Comparison of ENCODE assay signal across 9 mouse cellular contexts in genomic region chr8:104341106-104341561, GRCm38 (mm10). TPM values are rescaled to one million over a fixed set of nuclear protein-coding genes. Genes with fewer than 3 reads are reported as not detected.
A peak's percentile ranks its signal among the peaks of the same experiment; 100 is the strongest.
DNase-seq lines count a peak whose midpoint lies in the region; ATAC-seq and TF ChIP-seq lines count a peak whose summit lies in the region.
"Had no signal": no experiment of that assay in that cellular context is flagged by ENCODE, and none has a peak within 500 bp of the region (broad histone marks: within the 10 kb centered on the region; RNA-seq: fewer than 3 reads in every experiment).

No protein-coding gene starts in this region.

- no peaks in the 10 kb centered on the region for H3K9me3 ChIP-seq in CH12.LX (replicated peaks; ENCODE audit: low read length)
- H3K9me3 ChIP-seq in forebrain, embryonic 10.5 days: no peaks in the 10 kb centered on the region

- intact Hi-C loops in heart, postnatal 25 days (cut with DNase I): loop anchor here (5.0 to 10.0 kb wide), 3 partner anchors 61 to 196 kb away; partner anchors contain the start of genes Car7 and Nae1

- under 1% methylated on average over 24 of the region's 24 CpGs for WGBS in forebrain, embryonic 10.5 days

- peaks cover 3 to 30% of the 10 kb centered on the region in 2 experiments; a peak in 2 of 4 replicates for H3K4me1 ChIP-seq in CH12.LX (ENCODE audit: control insufficient read depth in 1 of 2, insufficient read depth in 2 of 2)
- peaks cover 23% of the 10 kb centered on the region for H3K4me1 ChIP-seq in forebrain, embryonic 10.5 days

- ATAC-seq in activated CD4-positive, CD25-positive, alpha-beta regulatory T cell, adult 4 months: peak; percentile 14

- peak overlapping the region; percentile 85 for H3K4me2 ChIP-seq in CH12.LX (ENCODE audit: insufficient read depth, low read depth, poor library complexity, severe bottlenecking)

- peak overlapping the region; percentile 85 for H3K9ac ChIP-seq in CH12.LX (ENCODE audit: insufficient read depth, low read depth)

- no peak for TF ChIP-seq EP300 in CH12.LX (IDR thresholded peaks at IDR 0.05; ENCODE audit: low read length)

- H3K27ac ChIP-seq in CH12.LX (ENCODE audit: insufficient read depth, low read depth): no peak overlapping the region
- peak overlapping the region; percentile 92 for H3K27ac ChIP-seq in forebrain, embryonic 10.5 days

- dilution Hi-C loops in CH12.LX (cut with MboI; ENCODE audit: extremely low pct_ligation_motif_present, extremely low pct_unique_long_range_greater_than_20kb, low sequenced_read_pairs): no loop called here

- H3K27me3 ChIP-seq in CH12.LX (replicated peaks): no peaks in the 10 kb centered on the region
- H3K27me3 ChIP-seq in forebrain, embryonic 10.5 days (ENCODE audit: poor library complexity, severe bottlenecking): peaks cover 11% of the 10 kb centered on the region; the same call in 1 of the 2 replicates

- no peak for DNase-seq in CH12.LX (ENCODE audit: extremely low read depth)
- DNase-seq in forebrain, embryonic 10.5 days (ENCODE audit: extremely low spot score, low spot score): peak; percentile 64
- DNase-seq in heart, postnatal 25 days (ENCODE audit: low spot score): peak; percentile 73
- peak; percentile 7 for DNase-seq in layer of hippocampus, adult 9-10 months (ENCODE audit: low spot score)
- DNase-seq in lung, postnatal 36 days: peak; percentile 87
- DNase-seq in retina, postnatal 1 day: peak; percentile 93
- DNase-seq in cerebellum, adult 11 months: no peak

- H3K4me3 ChIP-seq in CH12.LX (replicated peaks in 1 of 3; ENCODE audit: low read depth in 2 of 3, low read length in 2 of 3, poor library complexity in 1 of 3): peak overlapping the region; percentile 35 to 92 (median 63)
- H3K4me3 ChIP-seq in forebrain, embryonic 10.5 days: peak overlapping the region; percentile 66

- no peaks in the 10 kb centered on the region for H3K79me2 ChIP-seq in CH12.LX (replicated peaks; ENCODE audit: control insufficient read depth, extremely low read depth, insufficient read depth, poor library complexity, severe bottlenecking)

- in situ Hi-C loops in CH12.LX (cut with MboI; ENCODE audit: low pct_ligation_motif_present, low pct_unique_long_range_greater_than_20kb, low sequenced_read_pairs): loop anchor here (5.0 kb wide), 1 partner anchor 66 kb away; no protein-coding TSS in a partner anchor

- no peak for TF ChIP-seq RAD21 in CH12.LX (IDR thresholded peaks at IDR 0.05; ENCODE audit: low read depth, low read length)

- H3K36me3 ChIP-seq in CH12.LX (replicated peaks in 1 of 2; ENCODE audit: control insufficient read depth in 1 of 2, insufficient read depth in 1 of 2, low read length in 1 of 2): peaks cover 0 to 20% of the 10 kb centered on the region in 2 experiments
- peaks cover 15% of the 10 kb centered on the region for H3K36me3 ChIP-seq in forebrain, embryonic 10.5 days (replicated peaks)

- no peak for TF ChIP-seq POLR2A in CH12.LX (IDR thresholded peaks at IDR 0.05; ENCODE audit: low read depth, low read length)

- TF ChIP-seq CTCF in CH12.LX (conservative IDR thresholded peaks at IDR 0.05 in 1 of 2, IDR thresholded peaks at IDR 0.05 in 1 of 2; ENCODE audit: low read depth in 2 of 2, low read length in 2 of 2): no peak

TF ChIP-seq in CH12.LX, 34 proteins besides CTCF, POLR2A, EP300 and RAD21:
- TF ChIP-seq CHD1 (IDR thresholded peaks at IDR 0.05; ENCODE audit: low read depth, low read length) (no peak), GABPA (IDR thresholded peaks at IDR 0.05; ENCODE audit: insufficient replicate concordance, low read depth, low read length) (no peak), PAX5 (IDR thresholded peaks at IDR 0.05; ENCODE audit: low read length) (no peak), NRF1 (IDR thresholded peaks at IDR 0.05; ENCODE audit: low read depth, low read length) (no peak)

RNA-seq across cellular contexts. Expression of gene Cmtm3, which starts 1.9 kb away (rescaled TPM):
- total RNA-seq in CH12.LX (2012; rRNA removed) (3.9 TPM in 2 replicates), CH12.LX (2014; rRNA removed) (4.2 and 4.3 TPM in 2 replicates)
- 8.8 and 11.0 TPM in 2 replicates for polyA plus RNA-seq in CH12.LX (2012; ENCODE audit: insufficient read length, low read depth)
- 10 to 100 TPM; 17.1 to 22.7 TPM for polyA plus RNA-seq in activated CD4-positive, CD25-positive, alpha-beta regulatory T cell, adult 4 months (2017; shearing (Covaris generic))
- polyA plus RNA-seq in forebrain, embryonic 10.5 days (2016; fragmentation: Nextera tagmentation; extraction: Ambion mirVana): 68.5 and 70.9 TPM in 2 replicates
- 10 to 100 TPM; 14.6 to 19.4 TPM for total RNA-seq in heart, postnatal 25 days (2021)

RNA-seq across cellular contexts. Expression of gene Cmtm2b, which starts 19.1 kb away (rescaled TPM):
- total RNA-seq in CH12.LX (2012; rRNA removed) (not detected in 2 replicates), CH12.LX (2014; rRNA removed) (not detected in 2 replicates)
- not detected in 2 replicates for polyA plus RNA-seq in CH12.LX (2012; ENCODE audit: insufficient read length, low read depth)
- not detected for polyA plus RNA-seq in activated CD4-positive, CD25-positive, alpha-beta regulatory T cell, adult 4 months (2017; shearing (Covaris generic))
- polyA plus RNA-seq in forebrain, embryonic 10.5 days (2016; fragmentation: Nextera tagmentation; extraction: Ambion mirVana): not detected in 2 replicates
- total RNA-seq in heart, postnatal 25 days (2021): not detected
- polyA plus RNA-seq: large intestine, adult 2 months had no signal

RNA-seq across cellular contexts. Expression of gene Gm11020, which starts 19.8 kb away (rescaled TPM):
- total RNA-seq in CH12.LX (2012; rRNA removed) (not detected in 2 replicates), CH12.LX (2014; rRNA removed) (not detected in 2 replicates)
- polyA plus RNA-seq in CH12.LX (2012; ENCODE audit: insufficient read length, low read depth): not detected in 2 replicates
- polyA plus RNA-seq in activated CD4-positive, CD25-positive, alpha-beta regulatory T cell, adult 4 months (2017; shearing (Covaris generic)): not detected
- polyA plus RNA-seq in forebrain, embryonic 10.5 days (2016; fragmentation: Nextera tagmentation; extraction: Ambion mirVana): not detected in 2 replicates
- not detected for total RNA-seq in heart, postnatal 25 days (2021)
- polyA plus RNA-seq: large intestine, adult 2 months had no signal

RNA-seq across cellular contexts. Expression of gene Cmtm1, which starts 31.2 kb away (rescaled TPM):
- total RNA-seq in CH12.LX (2012; rRNA removed): not detected in 2 replicates
- not detected in 2 replicates for total RNA-seq in CH12.LX (2014; rRNA removed)
- polyA plus RNA-seq in CH12.LX (2012; ENCODE audit: insufficient read length, low read depth): not detected in 2 replicates
- not detected for polyA plus RNA-seq in activated CD4-positive, CD25-positive, alpha-beta regulatory T cell, adult 4 months (2017; shearing (Covaris generic))
- polyA plus RNA-seq in forebrain, embryonic 10.5 days (2016; fragmentation: Nextera tagmentation; extraction: Ambion mirVana): not detected in 2 replicates
- total RNA-seq in heart, postnatal 25 days (2021): not detected
- polyA plus RNA-seq: large intestine, adult 2 months had no signal

RNA-seq across cellular contexts. Expression of gene Gm45711, which starts 31.3 kb away (rescaled TPM):
- total RNA-seq in CH12.LX (2012; rRNA removed) (not detected in 2 replicates), CH12.LX (2014; rRNA removed) (not detected in 2 replicates)
- polyA plus RNA-seq in CH12.LX (2012; ENCODE audit: insufficient read length, low read depth): not detected in 2 replicates
- polyA plus RNA-seq in activated CD4-positive, CD25-positive, alpha-beta regulatory T cell, adult 4 months (2017; shearing (Covaris generic)): not detected
- polyA plus RNA-seq in forebrain, embryonic 10.5 days (2016; fragmentation: Nextera tagmentation; extraction: Ambion mirVana): not detected in 2 replicates
- not detected for total RNA-seq in heart, postnatal 25 days (2021)
- polyA plus RNA-seq: large intestine, adult 2 months had no signal

Comparison
In these comparisons a context has a peak if more than half of its experiments do, and no peak if none do; other contexts are left out.
1. DNase-seq: peak in forebrain, embryonic 10.5 days (single experiment), heart, postnatal 25 days (single experiment), layer of hippocampus, adult 9-10 months (single experiment), lung, postnatal 36 days (single experiment) and retina, postnatal 1 day (single experiment); none in CH12.LX (single experiment) and cerebellum, adult 11 months (single experiment).